Mouse (Mus musculus): ENCODE results near the gene Eif5.
A peak's percentile ranks its signal among the peaks of the same experiment; 100 is the strongest.

DNA sequence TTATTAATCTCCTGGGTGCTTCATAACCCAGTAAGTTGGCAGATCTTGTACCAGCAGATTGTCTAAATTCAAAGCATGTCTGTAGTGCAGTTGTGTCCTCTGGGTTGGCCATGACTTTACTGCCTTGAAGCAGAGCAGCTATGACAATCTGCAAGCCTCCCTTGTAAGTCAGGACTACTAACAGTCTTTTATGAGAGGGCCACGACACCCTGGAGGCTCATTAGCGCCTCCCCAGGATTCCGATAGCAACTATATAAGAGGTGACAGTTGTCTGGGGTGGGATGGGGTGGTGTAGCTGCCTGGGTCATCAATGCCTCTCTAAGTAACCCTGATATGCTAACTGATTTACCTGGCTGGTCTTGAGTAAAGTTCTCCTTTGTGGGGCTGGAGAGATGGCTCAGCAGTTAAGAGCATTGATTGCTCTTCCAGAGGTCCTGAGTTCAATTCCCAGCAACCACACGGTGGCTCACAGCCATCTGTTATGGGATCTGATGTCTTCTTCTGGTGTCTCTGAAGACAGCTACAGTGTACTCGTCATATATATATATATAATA, 25.3 kb downstream of the Eif5 start:
- peak; percentile 26 for TF ChIP-seq CTCF (IDR thresholded peaks at IDR 0.05)
- no peak for TF ChIP-seq POLR2A (IDR thresholded peaks at IDR 0.05; ENCODE audit: insufficient read depth, low read depth, low read length)
